Mouse (Mus musculus): ENCODE results near the gene Memo1.

- TF ChIP-seq EP300 (IDR thresholded peaks at IDR 0.05; ENCODE audit: low read depth in 1 of 2, low read length in 2 of 2) (peak; percentile 59 to 69; a peak in 3 of 4 replicates), TAL1 (IDR thresholded peaks at IDR 0.05; ENCODE audit: low read length) (peak; percentile 73), USF1 (IDR thresholded peaks at IDR 0.05; ENCODE audit: low read depth, low read length) (no peak)
These were observed 3.5 kb downstream of the Memo1 start for GRCm38 (mm10) chr17:74291640-74292361.
